Mouse (Mus musculus) Muller cell, postnatal 12 days (primary cell): ENCODE data around the gene Slc7a6os.
"Not testable (repeated sequence)": the region's sequence is repeated elsewhere in the genome, so short reads cannot be mapped to it uniquely, and the experiment has no call there.

Source experiments
- DNase-seq: peaks from one replicate; pipeline ENCODE4 v3.0.0-alpha.2; 2015; ENCODE audit errors: inconsistent ontology term

Gene Slc7a6os

GRCm38 (mm10) chr8:106210821-106211345, at the start of gene Slc7a6os, which contains the start of gene Prmt7:
Slc7a6os (minus strand) TSS chr8:106210935.
Prmt7 (plus strand) TSS chr8:106210936.
- DNase-seq: peak; percentile 97

GRCm38 (mm10) chr8:106259579-106260255, 49.0 kb upstream of the Slc7a6os start:
- DNase-seq: no peak

- DNase-seq: no peak
Observed at GRCm38 (mm10) chr8:106258169-106258568, 47.4 kb upstream of the Slc7a6os start.

- no peak for DNase-seq
Observed at GRCm38 (mm10) chr8:106250186-106250585, 39.5 kb upstream of the Slc7a6os start.

- no peak for DNase-seq
Observed at GRCm38 (mm10) chr8:106237106-106237505, 26.4 kb upstream of the Slc7a6os start.

- no peak for DNase-seq
Observed at GRCm38 (mm10) chr8:106234567-106235261, 24.0 kb upstream of the Slc7a6os start.

- DNase-seq: no peak
Observed at GRCm38 (mm10) chr8:106232751-106233150, 22.0 kb upstream of the Slc7a6os start.

- DNase-seq: no peak
Observed at GRCm38 (mm10) chr8:106231536-106231935, 20.8 kb upstream of the Slc7a6os start.

- DNase-seq: peak; percentile 30
Observed at GRCm38 (mm10) chr8:106226589-106226988, 15.9 kb upstream of the Slc7a6os start.

GRCm38 (mm10) chr8:106219620-106220019, 8.9 kb upstream of the Slc7a6os start:
- no peak for DNase-seq

GRCm38 (mm10) chr8:106213959-106214358, 3.2 kb upstream of the Slc7a6os start:
- DNase-seq: no peak

GRCm38 (mm10) chr8:106211421-106211820, 686 bp upstream of the Slc7a6os start:
- DNase-seq: no peak

GRCm38 (mm10) chr8:106210035-106210731, 552 bp downstream of the Slc7a6os start:
- no peak for DNase-seq

GRCm38 (mm10) chr8:106199596-106199995, 11.1 kb downstream of the Slc7a6os start:
- DNase-seq: not testable (repeated sequence)

GRCm38 (mm10) chr8:106198741-106199140, 12.0 kb downstream of the Slc7a6os start:
- DNase-seq: peak; percentile 69

GRCm38 (mm10) chr8:106194062-106194461, 16.7 kb downstream of the Slc7a6os start:
- no peak for DNase-seq

GRCm38 (mm10) chr8:106193162-106193561, 17.6 kb downstream of the Slc7a6os start:
- DNase-seq: no peak

GRCm38 (mm10) chr8:106191639-106192038, 19.1 kb downstream of the Slc7a6os start:
- DNase-seq: no peak

- no peak for DNase-seq
Observed at GRCm38 (mm10) chr8:106189162-106189561, 21.6 kb downstream of the Slc7a6os start.

GRCm38 (mm10) chr8:106186394-106186793, 24.3 kb downstream of the Slc7a6os start:
- no peak for DNase-seq

GRCm38 (mm10) chr8:106185628-106186270, 25.0 kb downstream of the Slc7a6os start:
- no peak for DNase-seq

- DNase-seq: no peak
Observed at GRCm38 (mm10) chr8:106178428-106178827, 32.3 kb downstream of the Slc7a6os start.
